Mouse (Mus musculus) left cerebral cortex, postnatal 14 days (tissue): Measurements from ENCODE around the gene Abcg2. TPM values are rescaled to one million over a fixed set of nuclear protein-coding genes. Genes with fewer than 3 reads are reported as not detected.
"Not testable (repeated sequence)": the region's sequence is repeated elsewhere in the genome, so short reads cannot be mapped to it uniquely, and the experiment has no call there.

Experiments
- DNase-seq, 2 experiments: peaks; one replicate each; pipeline ENCODE4 v3.0.0; 2021 to 2022; ENCODE audit warnings: low spot score in 2 of 2, mixed read lengths in 1 of 2
- intact Hi-C: fragments of 180-260 bp; cut with DNase I; formaldehyde crosslinking; loops from one replicate; pipeline ENCODE4 v1.15.1; 2025
- long read RNA-seq, 2 experiments: library from polyadenylated mRNA; stranded (forward); transcript quantifications; one replicate each; pipeline ENCODE4 v2.0.0; 2021
- total RNA-seq, 2 experiments: library from RNA; stranded (reverse); gene quantifications; 2 replicates each; pipeline ENCODE4 v1.2.3; 2021

The Abcg2 gene
- 10 to 100 TPM; 22.6 to 26.7 TPM for total RNA-seq
- long read RNA-seq, experiment 1, full-length matches to known transcripts = 30 of 38 reads
- long read RNA-seq, experiment 1, partial matches to known transcripts = 3 of 38 reads
- long read RNA-seq, experiment 1, other reads (novel, unspliced or antisense) = 5 of 38 reads
- long read RNA-seq, experiment 2, full-length matches to known transcripts = 25 of 32 reads
- long read RNA-seq, experiment 2, partial matches to known transcripts = 2 of 32 reads
- long read RNA-seq, experiment 2, other reads (novel, unspliced or antisense) = 5 of 32 reads

DNA sequence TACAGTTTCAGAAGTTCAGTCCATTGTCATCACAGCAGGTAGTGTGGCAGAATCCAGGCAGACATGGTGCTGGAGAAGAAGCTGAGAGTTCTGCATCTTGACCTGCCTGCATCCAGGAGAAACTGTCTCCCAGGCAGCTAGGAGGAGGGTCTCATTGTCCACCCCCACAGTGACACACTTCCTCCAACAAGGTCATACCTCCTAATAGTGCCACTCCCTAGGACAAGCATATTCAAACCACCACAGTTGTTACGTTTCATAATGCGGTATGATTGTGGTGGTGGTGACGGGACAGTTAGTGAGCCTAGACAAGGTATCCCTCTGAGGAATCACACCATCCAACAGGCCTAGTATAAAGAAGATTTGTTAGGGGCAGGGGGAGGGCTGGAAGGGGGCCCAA, at the start of gene Abcg2:
Gene Abcg2 (plus strand): TSS at position 301 of the 400 bp plus-strand sequence.
- intact Hi-C loops, DNase-seq: not testable (repeated sequence)

DNA sequence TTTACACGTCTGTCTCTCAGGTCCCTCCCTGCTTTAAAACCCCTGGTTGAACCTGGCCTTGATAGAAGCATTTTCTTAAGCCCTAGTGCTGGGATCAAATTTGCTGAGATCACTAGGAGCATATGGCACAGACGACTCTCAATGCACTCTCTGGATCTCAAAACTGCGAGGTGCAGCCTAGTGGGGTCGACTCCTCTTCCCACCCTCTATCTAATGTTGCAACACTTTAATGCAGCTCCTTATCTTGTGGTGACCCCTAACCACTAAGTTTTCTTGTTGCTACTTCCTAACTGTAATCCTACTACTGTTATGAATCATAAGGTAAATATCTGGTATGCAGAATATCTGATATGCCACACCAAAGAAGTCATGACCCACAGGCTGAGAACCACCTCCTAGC, 44.1 kb upstream of the Abcg2 start:
- intact Hi-C loops = not testable (repeated sequence)

DNA sequence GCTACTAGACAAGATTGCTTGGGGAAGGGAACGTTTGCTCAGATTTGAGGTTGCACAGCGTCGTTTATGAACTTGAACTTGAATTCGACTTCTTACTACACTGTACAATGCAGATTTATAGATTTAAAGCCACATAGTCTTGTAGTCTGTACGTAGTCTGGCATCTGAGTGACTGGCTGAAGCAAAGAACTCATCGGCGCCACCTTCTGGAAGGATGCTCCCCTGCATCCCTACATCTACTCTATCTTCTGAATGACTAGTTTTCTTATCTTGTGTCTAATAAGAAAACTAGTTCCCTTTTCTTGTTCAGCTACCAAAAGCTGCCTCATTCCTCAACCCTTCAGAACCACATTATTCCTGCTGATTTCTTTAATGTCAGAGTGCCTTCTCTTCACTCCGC, 41.5 kb upstream of the Abcg2 start:
- DNase-seq = peak; percentile 62
- intact Hi-C loops = not testable (repeated sequence)

More for the DNA sequence above, 44.1 kb upstream of the Abcg2 start:
- not testable (repeated sequence) for DNase-seq

DNA sequence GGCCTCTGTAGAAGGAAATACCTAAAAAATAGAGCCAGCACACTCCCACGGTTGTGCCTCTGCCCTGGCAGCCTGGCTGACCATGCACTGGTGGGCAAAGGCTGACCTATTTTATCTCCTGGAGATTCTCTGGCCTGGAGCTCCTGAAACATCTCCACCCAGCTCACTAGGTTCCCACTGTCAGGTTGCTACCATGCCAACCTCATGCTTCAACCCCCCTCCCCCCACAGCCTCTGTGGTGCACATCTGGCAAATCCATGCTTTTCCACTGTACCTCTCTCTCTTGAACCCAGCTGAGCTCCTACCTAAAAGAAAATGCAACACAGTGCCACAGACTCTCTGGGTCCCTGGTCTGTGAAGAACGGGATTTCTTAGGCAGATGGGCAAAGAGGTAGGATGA, 39.4 kb upstream of the Abcg2 start:
- not testable (repeated sequence) for DNase-seq

DNA sequence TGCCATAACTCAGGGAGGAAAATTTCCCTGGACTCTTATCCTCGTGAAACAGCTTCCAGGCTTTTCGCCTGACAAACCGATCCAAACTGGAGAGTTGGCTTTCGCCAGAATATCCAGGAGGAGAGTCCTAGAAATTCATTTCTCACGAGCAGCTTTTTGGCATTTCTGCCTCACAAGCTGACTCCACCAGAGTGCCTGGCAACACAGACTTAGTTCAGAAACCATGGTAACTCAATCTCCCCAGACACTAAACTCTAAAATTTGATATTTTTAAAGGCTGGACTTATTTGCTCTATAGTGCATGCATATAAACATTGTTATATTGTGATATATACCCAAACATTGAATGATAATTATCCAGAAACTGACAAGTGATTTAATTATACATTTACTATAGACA, 38.3 kb upstream of the Abcg2 start:
- intact Hi-C loops = loop anchor here (5.0 kb wide), 1 partner anchor 226 kb away; no protein-coding TSS in a partner anchor
- DNase-seq = peak; percentile 26 to 70

More for the DNA sequence above, 39.4 kb upstream of the Abcg2 start:
- intact Hi-C loops = loop anchor here (5.0 kb wide), 1 partner anchor 227 kb away; no protein-coding TSS in a partner anchor

DNA sequence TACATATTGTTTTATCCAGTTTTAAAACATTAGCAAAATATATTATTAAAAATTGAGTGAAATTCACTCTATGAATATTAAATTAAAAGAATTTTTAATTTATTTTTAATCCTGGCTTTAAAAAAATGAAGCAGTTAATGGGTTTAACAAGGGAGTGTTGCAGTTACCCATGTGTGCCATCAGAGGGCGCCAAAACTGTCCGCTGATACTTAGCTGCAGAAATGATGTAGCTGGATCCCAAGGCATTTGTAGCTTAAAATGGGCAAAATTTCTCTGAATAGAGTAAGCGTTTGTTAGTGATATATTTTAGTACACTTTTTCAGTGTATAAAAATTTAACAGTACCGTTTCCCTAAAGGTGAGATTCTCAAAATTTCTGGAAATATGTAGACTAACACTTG, 37.5 kb upstream of the Abcg2 start:
- intact Hi-C loops = loop anchor here (5.0 kb wide), 1 partner anchor 225 kb away; no protein-coding TSS in a partner anchor
- peak; percentile 77 to 79 for DNase-seq

DNA sequence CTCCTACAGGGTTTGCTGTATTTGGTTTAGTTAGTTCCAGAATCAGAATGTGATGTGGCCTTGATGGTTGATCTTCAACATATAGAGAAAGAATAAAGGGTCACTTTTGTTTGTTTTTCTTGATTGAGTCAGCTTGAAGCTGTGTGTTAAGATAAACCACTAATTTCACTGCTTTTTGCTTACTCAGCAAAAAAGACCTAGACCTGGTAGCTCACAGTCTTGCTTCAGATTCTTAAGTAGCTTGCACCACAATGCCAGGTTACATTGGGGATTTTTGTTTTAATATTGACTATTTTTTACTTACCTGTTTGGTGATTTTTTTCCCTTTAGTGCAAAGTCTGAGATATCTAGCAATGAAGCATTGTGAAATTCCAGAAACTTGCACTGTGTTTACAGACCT, 30.5 kb upstream of the Abcg2 start:
- intact Hi-C loops, DNase-seq: not testable (repeated sequence)

DNA sequence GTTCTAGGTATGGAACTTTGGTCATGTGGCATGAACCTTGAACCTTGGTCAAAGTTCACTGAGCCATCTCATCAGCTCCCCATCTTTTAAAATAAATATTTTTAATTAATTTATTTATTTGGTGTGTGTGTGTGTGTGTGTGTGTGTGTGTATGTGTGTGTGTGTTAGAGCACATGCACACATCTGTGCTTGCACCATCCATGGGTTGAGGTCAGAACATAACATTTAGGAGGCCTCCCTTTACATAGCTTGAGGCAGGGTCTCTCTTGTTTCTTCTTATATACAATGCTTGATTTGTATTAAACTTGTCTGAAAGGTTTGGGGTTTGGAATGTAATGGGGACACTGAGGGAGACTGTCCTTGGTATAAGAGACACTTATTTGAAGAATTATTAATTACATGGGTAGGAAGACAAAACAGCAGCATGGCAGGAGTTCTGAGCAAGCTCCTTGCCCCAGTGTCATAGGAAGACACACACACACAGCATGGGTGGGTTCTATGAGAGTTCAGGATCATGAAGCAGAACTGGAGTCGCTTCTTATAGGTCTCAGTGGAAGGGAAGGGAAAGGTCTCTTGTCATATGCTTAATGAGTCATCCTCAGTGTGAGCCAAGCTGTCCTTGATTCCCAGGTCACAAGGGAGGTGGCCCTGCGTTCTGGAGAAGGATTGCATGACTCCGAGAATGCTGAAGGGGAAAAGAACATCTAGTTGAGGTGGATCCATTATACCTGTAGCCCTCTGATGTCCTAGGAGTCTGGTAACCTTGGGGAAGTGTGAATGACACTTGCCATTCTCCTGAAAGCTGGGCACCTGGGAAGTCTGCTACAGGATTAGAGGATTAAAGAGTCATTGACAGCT, 9.9 kb downstream of the Abcg2 start:
- intact Hi-C loops, DNase-seq: not testable (repeated sequence)

DNA sequence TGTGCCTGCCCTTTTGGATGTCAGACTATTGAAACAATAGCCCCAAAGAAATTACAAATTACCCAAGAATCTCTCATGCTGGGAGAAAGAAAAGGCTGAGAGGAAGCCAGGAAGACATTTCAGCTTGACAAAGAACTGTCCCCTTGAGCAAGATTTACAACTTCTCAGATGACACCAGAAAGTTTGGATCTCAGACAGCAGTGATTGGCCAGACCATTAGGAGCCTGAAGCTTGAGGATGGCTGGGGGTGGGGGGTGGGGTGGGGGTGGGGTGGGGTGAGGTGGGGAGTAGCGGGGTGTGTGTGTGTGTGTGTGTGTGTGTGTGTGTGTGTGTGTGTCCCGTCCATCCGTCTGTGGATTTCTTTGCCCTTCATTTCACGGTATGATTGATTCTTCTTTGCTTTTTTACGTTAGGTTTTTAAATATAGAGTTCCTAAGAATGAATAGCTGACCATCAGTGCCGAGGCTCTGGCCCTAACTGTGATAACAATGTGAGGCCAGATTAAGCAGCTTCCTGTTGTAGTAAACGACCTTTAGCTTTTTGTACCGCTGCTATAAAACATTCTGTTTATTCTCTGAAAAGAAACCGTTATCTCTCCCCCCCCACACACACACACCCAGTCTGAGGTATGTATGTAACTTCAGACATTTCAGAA, 11.4 kb downstream of the Abcg2 start:
- DNase-seq, intact Hi-C loops: not testable (repeated sequence)

DNA sequence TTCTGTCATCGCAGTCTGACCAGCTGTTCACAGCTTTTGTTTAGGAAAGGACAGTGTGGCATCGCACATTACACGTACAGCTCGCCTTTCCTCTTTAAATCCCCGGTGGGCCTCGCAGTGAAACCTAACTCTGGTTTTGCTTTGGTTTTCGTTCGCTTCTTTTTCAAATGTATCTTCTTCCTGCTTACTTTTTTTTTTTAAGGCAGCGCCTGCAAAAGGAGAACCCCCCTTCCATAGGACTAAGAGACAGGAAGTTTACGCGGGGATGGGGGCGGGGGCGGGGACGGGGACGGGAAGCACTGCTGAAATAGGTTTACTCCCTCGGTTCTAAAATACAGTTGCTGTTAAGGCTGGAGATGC, 12.0 kb downstream of the Abcg2 start:
- intact Hi-C loops = no loop called here
- peak in 1 of 2 experiments; percentile 18 for DNase-seq

DNA sequence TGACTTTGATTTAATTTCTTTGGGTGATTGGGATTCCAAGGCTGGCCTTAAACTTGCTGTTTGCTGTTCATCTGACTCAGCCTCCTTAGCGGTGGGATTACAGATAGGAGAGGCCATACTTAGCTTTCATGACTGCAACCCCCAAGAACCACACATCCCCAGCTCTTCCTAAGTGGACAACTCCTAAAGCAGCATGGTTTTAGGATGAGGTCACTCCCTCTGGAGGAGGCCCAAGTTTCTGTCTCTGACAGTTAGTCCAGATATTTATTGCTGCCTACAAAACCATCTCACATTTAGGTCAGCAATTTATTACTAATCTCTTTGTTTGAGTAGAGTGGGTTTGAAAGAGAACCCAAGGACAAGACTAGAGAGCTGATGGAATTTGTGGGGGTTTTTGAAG, 17.8 kb downstream of the Abcg2 start:
- intact Hi-C loops = loop anchor here (5.0 kb wide), 1 partner anchor 580 kb away; no protein-coding TSS in a partner anchor

DNA sequence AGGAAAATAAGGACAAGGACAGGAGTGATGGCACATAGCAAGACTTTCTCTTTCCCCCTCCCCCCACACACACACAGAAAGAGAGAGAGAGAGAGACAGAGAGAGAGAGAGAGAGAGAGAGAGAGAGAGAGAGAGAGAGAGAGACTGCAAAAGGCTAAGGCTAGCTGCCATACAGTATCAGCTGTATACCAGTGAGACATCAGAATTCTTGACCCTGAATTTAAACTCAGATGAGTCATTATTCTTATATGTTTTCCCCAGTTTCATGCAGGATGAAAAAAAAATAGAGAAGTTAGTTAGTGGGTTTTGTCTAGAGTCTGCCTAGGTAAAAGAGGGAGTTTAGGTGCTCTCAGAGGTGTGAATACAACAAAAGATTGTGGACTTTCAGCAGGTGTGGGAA, 18.7 kb downstream of the Abcg2 start:
- intact Hi-C loops = loop anchor here (5.0 kb wide), 1 partner anchor 579 kb away; no protein-coding TSS in a partner anchor
- DNase-seq = not testable (repeated sequence)

More for the DNA sequence above, 17.8 kb downstream of the Abcg2 start:
- not testable (repeated sequence) for DNase-seq

DNA sequence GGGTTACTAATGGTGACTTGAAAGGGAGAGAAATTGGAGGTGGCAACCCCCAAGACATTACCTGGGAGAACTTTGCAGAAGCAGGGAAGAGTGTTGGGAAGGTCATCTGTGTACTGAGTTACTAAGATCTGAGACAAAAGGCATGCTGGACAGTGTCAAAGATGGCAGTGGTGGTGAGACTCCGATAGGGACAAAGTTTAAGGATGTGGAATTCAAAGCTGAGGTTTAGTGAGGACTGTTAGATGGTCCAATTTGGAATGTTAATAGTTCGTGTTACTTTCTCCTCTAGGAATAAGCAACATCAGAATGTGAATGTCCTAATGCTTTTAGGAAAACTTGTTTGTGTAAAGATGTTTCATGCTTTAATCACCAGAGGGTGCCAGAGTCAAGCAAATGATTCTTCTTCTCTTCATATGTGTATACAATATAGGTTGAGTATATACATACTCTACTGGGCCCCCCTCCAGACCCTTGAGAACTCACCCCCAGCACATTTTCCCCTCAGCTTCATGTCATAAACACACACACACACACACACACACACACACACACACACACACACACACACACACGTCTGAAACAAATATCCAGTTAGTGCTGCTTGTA, 19.3 kb downstream of the Abcg2 start:
- intact Hi-C loops = loop anchor here (2.0 to 5.0 kb wide), 2 partner anchors 169 to 579 kb away; no protein-coding TSS in a partner anchor
- peak; percentile 55 to 57 for DNase-seq

DNA sequence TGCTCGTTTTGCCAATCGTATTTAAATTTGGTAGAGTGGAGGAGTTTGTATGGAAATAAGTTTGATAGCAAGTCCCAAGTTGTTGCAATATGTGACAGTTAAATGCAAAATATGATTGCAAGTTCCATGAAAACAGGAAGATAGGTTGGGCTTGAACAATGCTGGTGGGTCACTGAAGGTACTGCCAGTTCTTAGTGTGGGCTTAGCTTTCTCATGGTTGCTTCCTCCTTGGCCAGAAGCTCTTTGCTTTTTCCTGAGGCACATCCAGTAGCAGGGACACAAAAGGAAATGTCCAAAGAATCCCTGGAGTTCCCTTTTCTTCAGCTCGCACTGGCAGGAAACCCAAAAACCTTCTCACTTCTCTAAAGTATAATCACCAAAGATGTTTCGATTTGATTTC, 22.3 kb downstream of the Abcg2 start:
- intact Hi-C loops = no loop called here

DNA sequence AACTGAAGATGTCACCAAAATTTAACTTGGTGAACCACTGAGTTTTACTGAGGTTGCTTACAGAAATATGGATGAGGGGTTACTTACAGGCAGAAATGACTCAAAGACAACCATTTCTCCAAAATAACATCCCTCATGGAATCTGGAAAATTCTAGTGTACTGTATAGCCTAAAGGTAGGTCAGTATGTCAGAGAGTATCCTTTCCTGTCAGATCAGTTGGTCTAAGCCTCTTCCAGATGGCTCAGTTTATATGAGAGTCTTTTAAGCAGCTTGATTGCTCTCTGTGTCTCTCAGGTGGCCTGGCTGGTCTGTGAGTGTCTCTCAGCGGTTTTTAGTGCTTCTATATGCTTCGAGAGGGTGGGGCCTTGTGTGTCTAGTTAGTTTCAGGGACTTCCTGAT, 24.1 kb downstream of the Abcg2 start:
- no peak for DNase-seq
- intact Hi-C loops = no loop called here

More for the DNA sequence above, 22.3 kb downstream of the Abcg2 start:
- no peak for DNase-seq

DNA sequence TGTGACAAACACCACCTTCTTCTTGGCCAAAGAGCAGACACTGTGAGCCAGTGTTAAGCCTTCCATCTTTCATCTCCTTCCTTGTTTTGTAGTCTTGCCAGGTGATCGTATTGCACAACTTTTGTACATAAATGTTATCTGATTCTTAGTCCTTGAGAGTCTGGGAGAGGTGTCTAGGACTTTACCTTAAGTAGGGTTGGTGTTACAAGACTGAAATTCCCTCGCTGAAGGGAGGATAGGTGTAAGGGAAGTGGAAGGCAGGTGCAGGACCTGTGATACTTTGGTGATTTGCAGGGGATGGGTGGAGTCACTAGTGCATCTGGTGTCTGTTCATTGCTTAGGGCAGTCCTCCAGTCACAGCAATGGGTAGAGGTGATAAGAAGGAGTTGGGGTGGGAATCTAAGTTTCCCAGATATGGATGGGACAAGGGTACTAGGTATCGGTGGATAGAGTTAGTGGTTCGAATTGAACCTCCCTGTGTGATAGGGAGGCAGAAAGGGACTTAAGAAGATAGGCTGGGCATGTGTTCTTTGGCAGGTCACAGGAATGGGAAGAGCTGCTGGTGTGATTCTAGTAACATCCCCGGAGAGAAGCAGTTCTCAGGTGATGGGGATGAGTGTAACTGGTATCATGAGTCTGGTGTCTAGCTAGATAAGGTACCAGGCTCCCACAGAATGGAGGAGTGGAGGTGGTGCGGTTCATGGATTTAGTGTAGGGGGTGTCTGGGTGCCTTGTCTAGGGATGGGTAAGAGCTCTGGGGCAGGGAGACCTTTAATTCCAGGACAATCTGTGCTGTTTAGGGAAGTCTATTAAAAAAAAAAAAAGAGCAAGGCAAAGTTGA, 25.8 kb downstream of the Abcg2 start:
- intact Hi-C loops = no loop called here

DNA sequence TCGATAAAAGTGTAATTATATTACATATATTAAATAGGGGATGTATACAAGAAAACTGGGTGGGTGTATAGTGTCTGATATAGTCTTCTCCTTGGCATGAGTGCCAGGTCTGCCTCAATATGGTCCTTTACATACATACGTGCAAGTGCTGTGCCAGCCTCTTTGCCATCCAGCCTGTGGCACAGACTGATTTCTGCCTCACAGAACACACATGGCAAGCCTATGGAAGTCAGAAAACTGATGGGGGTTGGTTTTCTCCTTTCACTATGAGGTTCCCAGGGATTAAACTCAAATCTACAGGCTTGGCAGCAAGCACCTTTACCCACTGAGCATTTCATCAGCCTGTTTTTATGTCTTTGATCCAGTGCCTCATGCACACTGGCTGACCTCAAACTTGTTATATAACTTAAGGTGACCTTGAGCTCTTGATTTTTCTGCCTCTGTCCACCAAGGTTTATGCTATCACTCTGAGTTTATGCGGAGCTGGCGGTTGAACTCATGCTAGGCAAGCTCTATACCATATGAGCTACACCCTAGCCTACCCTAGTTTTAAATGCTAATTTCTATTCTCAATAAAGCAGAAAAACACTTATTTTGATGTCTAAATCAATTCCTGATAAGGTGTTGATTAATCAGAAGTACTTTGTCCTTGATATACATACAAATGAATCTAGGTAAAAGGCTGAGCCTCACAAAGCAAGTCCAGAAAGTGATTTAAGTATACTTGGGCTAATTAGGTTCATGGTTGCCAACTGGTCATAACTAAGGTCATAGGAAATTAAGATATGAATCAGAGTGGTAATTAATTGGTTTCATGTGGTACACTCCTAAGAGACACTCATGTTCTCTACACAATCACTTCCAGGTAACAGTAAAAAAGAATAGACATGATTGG, 26.7 kb downstream of the Abcg2 start:
- intact Hi-C loops = no loop called here
- DNase-seq = no peak

More for the DNA sequence above, 25.8 kb downstream of the Abcg2 start:
- DNase-seq = no peak
